Mouse (Mus musculus) forebrain, postnatal 0 days (tissue): ENCODE results near the gene Pamr1. TPM values are rescaled to one million over a fixed set of nuclear protein-coding genes. Genes with fewer than 3 reads are reported as not detected.
A peak's percentile ranks its signal among the peaks of the same experiment; 100 is the strongest.

ENCODE experiments used
- ATAC-seq: fragments of 200-750 bp; cut with Nextera tagmentation; 2 replicates; pipeline ENCODE4 v1.8.0; 2017; ENCODE audit warnings: mild to moderate bottlenecking, moderate library complexity
- DNase-seq: peaks from one replicate; pipeline ENCODE4 v3.0.0-alpha.2; 2015
- H3K27ac ChIP-seq: fragments of 300-500 bp; sonication (generic); 2 replicates; pipeline ENCODE4 v1.5.1; 2014; ENCODE audit warnings: low read depth, mild to moderate bottlenecking, antibody characterized with exemption, low read length, moderate library complexity, mixed read lengths
- H3K27me3 ChIP-seq: fragments of 300-500 bp; sonication (generic); 2 replicates; pipeline ENCODE4 v1.6.1; 2014; ENCODE audit warnings: mild to moderate bottlenecking, low read length, mixed read lengths; ENCODE audit not compliant: insufficient read depth
- H3K36me3 ChIP-seq: fragments of 300-500 bp; sonication (generic); 2 replicates; pipeline ENCODE4 v1.6.1; 2014; ENCODE audit warnings: mild to moderate bottlenecking, moderate library complexity; ENCODE audit not compliant: insufficient read depth
- H3K4me1 ChIP-seq: fragments of 300-500 bp; sonication (generic); 2 replicates; pipeline ENCODE4 v1.6.1; 2014; ENCODE audit warnings: antibody characterized with exemption; ENCODE audit not compliant: insufficient read depth
- H3K4me2 ChIP-seq: fragments of 300-500 bp; sonication (generic); 2 replicates; pipeline ENCODE4 v1.6.1; 2014; ENCODE audit warnings: low read depth, mild to moderate bottlenecking, moderate library complexity
- H3K4me3 ChIP-seq: fragments of 300-500 bp; sonication (generic); 2 replicates; pipeline ENCODE4 v1.5.1; 2014; ENCODE audit warnings: low read depth, low read length, mixed read lengths
- H3K9ac ChIP-seq: fragments of 300-500 bp; sonication (generic); 2 replicates; pipeline ENCODE4 v1.6.1; 2014; ENCODE audit warnings: mild to moderate bottlenecking
- H3K9me3 ChIP-seq: fragments of 300-500 bp; sonication (generic); 2 replicates; pipeline ENCODE4 v1.6.1; 2016; ENCODE audit warnings: low read length
- CTCF ChIP-seq: sonication (generic); IDR thresholded peaks from 2 replicates; pipeline ENCODE4 v1.5.1; 2016; ENCODE audit warnings: antibody characterized with exemption, control low read depth, low read depth
- WGBS: fragments of 180-500 bp; shearing (Covaris S2); extraction: QIAGEN DNeasy Blood & Tissue Kit; methylation state at CpG from one replicate; pipeline ENCODE4 v1.1.7; 2014; 5-methylcytosine and 5-hydroxymethylcytosine counted together
- polyA plus RNA-seq: library from polyadenylated mRNA; unstranded; fragments of >200 nt; fragmentation: Nextera tagmentation; extraction: Ambion mirVana; gene quantifications from 2 replicates; pipeline ENCODE4 v1.2.1, GENCODE M21; 2015
- total RNA-seq: library from RNA; depleted of rRNA; stranded (reverse); fragments of >200 nt; gene quantifications from 2 replicates; pipeline ENCODE4 v1.2.3, GENCODE M21; 2014

Gene Pamr1
- total and polyA plus RNA-seq, 2 experiments from 2014 or later, result 4.4 to 6.5 TPM

- WGBS, result 75% methylated on average over 10 of the region's 10 CpGs
- peaks cover 9% of the 10 kb centered on the region; the same call in 1 of the 2 replicates for H3K4me1 ChIP-seq
- no peaks in the 10 kb centered on the region for H3K9me3 ChIP-seq
- no peak overlapping the region for H3K4me2 ChIP-seq
- ATAC-seq (peak; percentile 51), DNase-seq (peak; percentile 52)
- H3K36me3 ChIP-seq, result no peaks in the 10 kb centered on the region
- no peak for TF ChIP-seq CTCF
- H3K4me3 ChIP-seq, result no peak overlapping the region
- peak overlapping the region; percentile 50; the same call in 1 of the 2 replicates for H3K27ac ChIP-seq
- no peaks in the 10 kb centered on the region for H3K27me3 ChIP-seq
- H3K9ac ChIP-seq, result no peak overlapping the region
Measured at GRCm38 (mm10) chr2:102648845-102649500, 99.2 kb downstream of the Pamr1 start.

GRCm38 (mm10) chr2:102650322-102650721, 100.5 kb downstream of the Pamr1 start:
- Histone ChIP-seq H3K4me1 (peaks cover 9% of the 10 kb centered on the region; the same call in 1 of the 2 replicates), H3K4me3 (no peak overlapping the region), H3K9ac (no peak overlapping the region), H3K4me2 (no peak overlapping the region), H3K27me3 (no peaks in the 10 kb centered on the region), H3K27ac (no peak overlapping the region), H3K36me3 (no peaks in the 10 kb centered on the region), H3K9me3 (no peaks in the 10 kb centered on the region)
- no peak for TF ChIP-seq CTCF
- ATAC-seq, result peak; percentile 51; the same call in 1 of the 2 replicates
- DNase-seq, result no peak
- 52% methylated on average over 4 of the region's 4 CpGs for WGBS

- no peaks in the 10 kb centered on the region for H3K36me3 ChIP-seq
- DNase-seq, result no peak
- H3K4me3 ChIP-seq, result no peak overlapping the region
- no peak overlapping the region for H3K4me2 ChIP-seq
- WGBS, result 26% methylated on average over 8 of the region's 8 CpGs
- no peak overlapping the region for H3K27ac ChIP-seq
- no peak for ATAC-seq
- no peak overlapping the region for H3K9ac ChIP-seq
- TF ChIP-seq CTCF, result no peak
- no peaks in the 10 kb centered on the region for H3K9me3 ChIP-seq
- no peaks in the 10 kb centered on the region for H3K4me1 ChIP-seq
- H3K27me3 ChIP-seq, result no peaks in the 10 kb centered on the region
Measured at GRCm38 (mm10) chr2:102655966-102656725, 106.3 kb downstream of the Pamr1 start.

- ATAC-seq (no peak), DNase-seq (no peak)
- 0 out of 2 replicates have a peak overlapping the region, but pooled peaks have one; percentile 15 for H3K27ac ChIP-seq
- no peaks in the 10 kb centered on the region for H3K9me3 ChIP-seq
- H3K9ac ChIP-seq, result peak overlapping the region; percentile 80; the same call in 1 of the 2 replicates
- peaks cover 10% of the 10 kb centered on the region for H3K4me1 ChIP-seq
- peak overlapping the region; percentile 71; the same call in 1 of the 2 replicates for H3K4me3 ChIP-seq
- H3K4me2 ChIP-seq, result peak overlapping the region; percentile 88
- 8% methylated on average over 7 of the region's 7 CpGs for WGBS
- H3K27me3 ChIP-seq, result no peaks in the 10 kb centered on the region; the same call in 1 of the 2 replicates
- H3K36me3 ChIP-seq, result no peaks in the 10 kb centered on the region
- TF ChIP-seq CTCF, result no peak
Measured at GRCm38 (mm10) chr2:102657726-102658125, 107.9 kb downstream of the Pamr1 start.

- H3K4me2 ChIP-seq, result peak within 1 kb of the TSS; percentile 88
- peak within 1 kb of the TSS; percentile 71 for H3K4me3 ChIP-seq
- H3K36me3 ChIP-seq, result no peaks in the 10 kb centered on the region
- TF ChIP-seq CTCF, result no peak
- DNase-seq (no peak), ATAC-seq (peak; percentile 36)
- peak within 1 kb of the TSS; percentile 86 for H3K27ac ChIP-seq
- H3K9ac ChIP-seq, result peak within 1 kb of the TSS; percentile 80
- under 1% methylated on average over 20 of the region's 20 CpGs for WGBS
- peaks cover 15% of the 10 kb centered on the region for H3K4me1 ChIP-seq
- no peaks in the 10 kb centered on the region; the same call in 1 of the 2 replicates for H3K27me3 ChIP-seq
- H3K9me3 ChIP-seq, result no peaks in the 10 kb centered on the region
Measured at GRCm38 (mm10) chr2:102658163-102658660, 108.4 kb downstream of the Pamr1 start, which contains the start of gene Slc1a2. Gene Slc1a2 (plus strand): TSS chr2:102658659.

- Histone ChIP-seq H3K4me1 (peaks cover 21% of the 10 kb centered on the region), H3K9ac (peak overlapping the region; percentile 80), H3K4me2 (peak overlapping the region; percentile 88), H3K36me3 (no peaks in the 10 kb centered on the region), H3K4me3 (peak overlapping the region; percentile 71), H3K9me3 (no peaks in the 10 kb centered on the region), H3K27me3 (no peaks in the 10 kb centered on the region; the same call in 1 of the 2 replicates), H3K27ac (peak overlapping the region; percentile 86)
- peak; percentile 88 for ATAC-seq
- WGBS, result under 1% methylated on average over 80 of the region's 80 CpGs
- peak; percentile 85 for DNase-seq
- TF ChIP-seq CTCF, result peak; percentile 61
Measured at GRCm38 (mm10) chr2:102658661-102659520, 109.1 kb downstream of the Pamr1 start.
